Mouse (Mus musculus): Measurements from ENCODE around the gene Mrm3. TPM values are rescaled to one million over a fixed set of nuclear protein-coding genes. Genes with fewer than 3 reads are reported as not detected.
"Not testable (repeated sequence)": the region's sequence is repeated elsewhere in the genome, so short reads cannot be mapped to it uniquely, and the experiment has no call there.

Mrm3 gene
- polyA plus RNA-seq (2016; fragmentation: Nextera tagmentation; extraction: Ambion mirVana): 26.3 and 28.1 TPM in 2 replicates

- peak within 1 kb of the TSS; percentile 90 for H3K27ac ChIP-seq
- H3K27me3 ChIP-seq (ENCODE audit: poor library complexity, severe bottlenecking): no peaks in the 10 kb centered on the region
- H3K4me1 ChIP-seq: peaks cover 27% of the 10 kb centered on the region
- peak within 1 kb of the TSS; percentile 74 for H3K4me3 ChIP-seq
- peaks cover 42% of the 10 kb centered on the region for H3K36me3 ChIP-seq (replicated peaks)
- under 1% methylated on average over 61 of the region's 61 CpGs for WGBS
- peak; percentile 93 for DNase-seq (ENCODE audit: extremely low spot score, low spot score)
- H3K9me3 ChIP-seq: no peaks in the 10 kb centered on the region
Observed at GRCm38 (mm10) chr11:76242901-76243810, at the start of gene Mrm3, which contains the start of gene Glod4. Mrm3 (plus strand) TSS chr11:76243715. Glod4 (minus strand) TSS chr11:76243725.

- H3K27ac ChIP-seq: no peak overlapping the region
Observed at GRCm38 (mm10) chr11:76196275-76196976, 47.1 kb upstream of the Mrm3 start.

GRCm38 (mm10) chr11:76196977-76197469 lies 46.5 kb upstream of the Mrm3 start:
- H3K4me3 ChIP-seq: no peak overlapping the region
- DNase-seq (ENCODE audit: extremely low spot score, low spot score): no peak
- no peaks in the 10 kb centered on the region for H3K36me3 ChIP-seq (replicated peaks)
- no peak overlapping the region for H3K27ac ChIP-seq
- 58% methylated on average over 8 of the region's 8 CpGs for WGBS
- peaks cover 21% of the 10 kb centered on the region for H3K4me1 ChIP-seq
- no peaks in the 10 kb centered on the region for H3K9me3 ChIP-seq
- H3K27me3 ChIP-seq (ENCODE audit: poor library complexity, severe bottlenecking): peaks cover 15% of the 10 kb centered on the region

More at GRCm38 (mm10) chr11:76196275-76196976, 47.1 kb upstream of the Mrm3 start:
- H3K27me3 ChIP-seq (ENCODE audit: poor library complexity, severe bottlenecking): peaks cover 15% of the 10 kb centered on the region
- DNase-seq (ENCODE audit: extremely low spot score, low spot score): no peak
- no peak overlapping the region for H3K4me3 ChIP-seq
- H3K4me1 ChIP-seq: peaks cover 15% of the 10 kb centered on the region
- 66% methylated on average over 8 of the region's 8 CpGs for WGBS
- H3K36me3 ChIP-seq (replicated peaks): no peaks in the 10 kb centered on the region
- no peaks in the 10 kb centered on the region for H3K9me3 ChIP-seq

DNA sequence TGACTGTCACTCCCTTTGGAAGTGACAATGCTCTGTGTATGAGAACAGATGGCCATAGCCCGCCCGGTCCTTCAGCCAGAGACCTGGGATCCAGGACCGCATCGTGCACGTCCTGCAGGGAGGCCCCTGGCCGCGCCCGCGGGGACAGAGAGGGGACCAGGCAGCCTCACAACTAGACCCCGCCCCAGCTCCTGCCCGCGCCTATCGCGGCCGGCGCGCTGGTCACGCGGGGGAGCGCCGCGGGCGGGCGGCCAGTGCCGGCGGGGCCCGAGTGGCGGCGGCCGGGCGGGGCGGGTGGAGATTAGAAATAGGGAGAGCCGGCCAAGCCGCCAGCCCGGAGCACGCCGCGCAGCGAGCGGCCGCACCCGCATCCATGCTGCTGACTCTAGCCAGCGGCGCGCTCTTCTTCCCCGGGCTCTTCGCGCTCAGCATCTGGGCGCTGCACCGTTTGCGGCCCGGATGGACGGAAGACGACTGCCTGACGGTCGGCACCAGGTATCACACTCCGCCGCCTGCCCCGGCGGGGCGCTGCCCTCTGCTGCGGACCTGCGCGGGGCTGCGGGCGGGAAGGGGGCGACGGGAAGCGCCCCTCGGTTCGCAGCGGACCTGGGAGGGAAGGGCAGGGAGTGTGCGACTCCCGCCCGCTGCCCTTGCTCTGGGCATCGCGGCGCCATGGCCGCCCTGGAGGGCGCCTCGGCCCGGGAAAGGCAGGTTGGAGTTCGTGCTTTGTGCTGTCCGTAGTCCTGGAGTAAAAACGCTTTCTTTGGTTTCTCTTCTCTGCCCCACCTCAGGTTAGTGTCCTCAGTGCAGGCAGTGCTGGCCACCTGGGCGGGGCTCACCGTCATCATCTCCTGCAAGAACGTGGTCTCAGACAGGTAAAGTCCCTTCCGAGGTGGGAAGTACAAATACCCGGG lies 41.5 kb upstream of the Mrm3 start:
- under 1% methylated on average over 85 of the region's 90 CpGs for WGBS
- Histone ChIP-seq H3K9me3 (no peaks in the 10 kb centered on the region), H3K4me3 (peak overlapping the region; percentile 93), H3K27ac (peak overlapping the region; percentile 93), H3K27me3 (ENCODE audit: poor library complexity, severe bottlenecking) (peaks cover 22% of the 10 kb centered on the region), H3K36me3 (replicated peaks) (peaks cover 22% of the 10 kb centered on the region), H3K4me1 (peaks cover 29% of the 10 kb centered on the region)
- DNase-seq (ENCODE audit: extremely low spot score, low spot score): peak; percentile 79

- Histone ChIP-seq H3K36me3 (replicated peaks) (peaks cover 70% of the 10 kb centered on the region), H3K4me3 (no peak overlapping the region), H3K27me3 (ENCODE audit: poor library complexity, severe bottlenecking) (peaks cover 7% of the 10 kb centered on the region; the same call in 1 of the 2 replicates), H3K9me3 (no peaks in the 10 kb centered on the region), H3K4me1 (peaks cover 18% of the 10 kb centered on the region), H3K27ac (no peak overlapping the region)
- 88% methylated on average over 5 of the region's 5 CpGs for WGBS
- DNase-seq (ENCODE audit: extremely low spot score, low spot score): no peak
Observed at GRCm38 (mm10) chr11:76206793-76207192, 36.7 kb upstream of the Mrm3 start.

- no peaks in the 10 kb centered on the region for H3K9me3 ChIP-seq
- no peak overlapping the region for H3K4me3 ChIP-seq
- DNase-seq (ENCODE audit: extremely low spot score, low spot score): no peak
- H3K27ac ChIP-seq: no peak overlapping the region
- H3K36me3 ChIP-seq (replicated peaks): peaks cover 100% of the 10 kb centered on the region
- H3K27me3 ChIP-seq (ENCODE audit: poor library complexity, severe bottlenecking): no peaks in the 10 kb centered on the region
- peaks cover 8% of the 10 kb centered on the region for H3K4me1 ChIP-seq
- 95% methylated on average over 13 of the region's 13 CpGs for WGBS
Observed at GRCm38 (mm10) chr11:76210228-76210985, 33.1 kb upstream of the Mrm3 start.

GRCm38 (mm10) chr11:76211595-76211994 lies 31.9 kb upstream of the Mrm3 start:
- H3K27me3 ChIP-seq (ENCODE audit: poor library complexity, severe bottlenecking); H3K4me3 ChIP-seq; DNase-seq (ENCODE audit: extremely low spot score, low spot score); H3K9me3 ChIP-seq; H3K27ac ChIP-seq: not testable (repeated sequence)
- Histone ChIP-seq H3K4me1 (peaks cover 19% of the 10 kb centered on the region), H3K36me3 (replicated peaks) (peaks cover 95% of the 10 kb centered on the region)
- WGBS: 96% methylated on average over 5 of the region's 6 CpGs

- peaks cover 32% of the 10 kb centered on the region for H3K4me1 ChIP-seq
- H3K9me3 ChIP-seq: no peaks in the 10 kb centered on the region
- no peak for DNase-seq (ENCODE audit: extremely low spot score, low spot score)
- H3K4me3 ChIP-seq: no peak overlapping the region
- peaks cover 74% of the 10 kb centered on the region for H3K36me3 ChIP-seq (replicated peaks)
- no peaks in the 10 kb centered on the region for H3K27me3 ChIP-seq (ENCODE audit: poor library complexity, severe bottlenecking)
- no peak overlapping the region for H3K27ac ChIP-seq
- WGBS: 48% methylated on average over 5 of the region's 5 CpGs
Observed at GRCm38 (mm10) chr11:76213841-76214240, 29.7 kb upstream of the Mrm3 start.

DNA sequence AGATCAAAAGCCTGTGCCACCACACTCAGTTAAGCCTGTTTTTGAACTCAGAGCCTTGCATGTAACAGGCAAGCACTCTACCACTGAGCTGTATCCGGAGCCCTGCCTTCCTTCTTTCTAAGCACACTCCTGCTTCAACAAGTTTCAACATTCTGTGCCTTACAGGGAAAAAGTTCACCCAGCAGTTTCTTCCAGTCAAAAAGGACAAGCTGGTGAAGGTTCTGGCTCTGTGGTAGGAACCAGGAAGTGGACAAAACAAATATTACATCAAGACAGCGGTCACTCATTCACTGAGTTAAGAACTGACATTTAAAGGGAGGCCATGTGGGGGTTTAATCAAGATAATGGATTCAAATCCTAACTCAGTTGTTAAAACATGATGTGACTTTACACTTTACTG lies 28.5 kb upstream of the Mrm3 start:
- H3K36me3 ChIP-seq (replicated peaks): peaks cover 73% of the 10 kb centered on the region
- H3K27ac ChIP-seq: no peak overlapping the region

GRCm38 (mm10) chr11:76216049-76216540 lies 27.4 kb upstream of the Mrm3 start:
- H3K4me1 ChIP-seq: peaks cover 32% of the 10 kb centered on the region
- no peak for DNase-seq (ENCODE audit: extremely low spot score, low spot score)
- WGBS: 96% methylated on average over 5 of the region's 5 CpGs
- peak overlapping the region; percentile 91 for H3K4me3 ChIP-seq
- no peaks in the 10 kb centered on the region for H3K27me3 ChIP-seq (ENCODE audit: poor library complexity, severe bottlenecking)
- H3K36me3 ChIP-seq (replicated peaks): peaks cover 71% of the 10 kb centered on the region
- no peaks in the 10 kb centered on the region for H3K9me3 ChIP-seq
- peak overlapping the region; percentile 99 for H3K27ac ChIP-seq

More for the DNA sequence above, 28.5 kb upstream of the Mrm3 start:
- Histone ChIP-seq H3K27me3 (ENCODE audit: poor library complexity, severe bottlenecking) (no peaks in the 10 kb centered on the region), H3K4me3 (no peak overlapping the region), H3K9me3 (no peaks in the 10 kb centered on the region), H3K4me1 (peaks cover 32% of the 10 kb centered on the region)
- no peak for DNase-seq (ENCODE audit: extremely low spot score, low spot score)
- 96% methylated on average over 2 of the region's 2 CpGs for WGBS

- Histone ChIP-seq H3K9me3 (no peaks in the 10 kb centered on the region), H3K4me1 (peaks cover 32% of the 10 kb centered on the region), H3K36me3 (replicated peaks) (peaks cover 71% of the 10 kb centered on the region), H3K4me3 (peak overlapping the region; percentile 91), H3K27ac (peak overlapping the region; percentile 99), H3K27me3 (ENCODE audit: poor library complexity, severe bottlenecking) (no peaks in the 10 kb centered on the region)
- WGBS: 6% methylated on average over 33 of the region's 33 CpGs
- peak; percentile 52 for DNase-seq (ENCODE audit: extremely low spot score, low spot score)
Observed at GRCm38 (mm10) chr11:76216681-76217389, 26.7 kb upstream of the Mrm3 start.

Measured in forebrain, embryonic 10.5 days (tissue).